Mouse (Mus musculus) embryonic facial prominence, embryonic 12.5 days (tissue): ENCODE data around the gene Ccdc182. TPM values are rescaled to one million over a fixed set of nuclear protein-coding genes. Genes with fewer than 3 reads are reported as not detected.

Experiments used
- ATAC-seq: fragments of 200-750 bp; cut with Nextera tagmentation; 2 replicates; pipeline ENCODE4 v1.8.0; 2017; ENCODE audit not compliant: insufficient number of reproducible peaks, insufficient read depth, low FRiP score, low TSS enrichment
- H3K27ac ChIP-seq: fragments of 300-500 bp; sonication (generic); 2 replicates; pipeline ENCODE4 v1.5.1; 2016; ENCODE audit warnings: mild to moderate bottlenecking
- H3K27me3 ChIP-seq: fragments of 300-500 bp; sonication (generic); 2 replicates; pipeline ENCODE4 v1.6.1; 2016; ENCODE audit warnings: mild to moderate bottlenecking, moderate library complexity
- H3K36me3 ChIP-seq: fragments of 300-500 bp; sonication (generic); 2 replicates; pipeline ENCODE4 v1.6.1; 2016; ENCODE audit warnings: mild to moderate bottlenecking
- H3K4me1 ChIP-seq: fragments of 300-500 bp; sonication (generic); 2 replicates; pipeline ENCODE4 v1.6.1; 2016
- H3K4me2 ChIP-seq: fragments of 300-500 bp; sonication (generic); replicated peaks from 2 replicates; pipeline ENCODE4 v1.6.1; 2016; ENCODE audit warnings: mild to moderate bottlenecking, moderate library complexity
- H3K4me3 ChIP-seq: fragments of 300-500 bp; sonication (generic); 2 replicates; pipeline ENCODE4 v1.5.1; 2016; ENCODE audit warnings: mild to moderate bottlenecking
- H3K9ac ChIP-seq: fragments of 300-500 bp; sonication (generic); 2 replicates; pipeline ENCODE4 v1.6.1; 2016; ENCODE audit warnings: mild to moderate bottlenecking, moderate library complexity
- H3K9me3 ChIP-seq: fragments of 300-500 bp; sonication (generic); 2 replicates; pipeline ENCODE4 v1.6.1; 2016; ENCODE audit warnings: mild to moderate bottlenecking, moderate library complexity
- WGBS: fragments of 180-500 bp; shearing (Covaris S2); methylation state at CpG from one replicate; pipeline ENCODE4 v1.1.7; 2016; 5-methylcytosine and 5-hydroxymethylcytosine counted together
- polyA plus RNA-seq: library from polyadenylated mRNA; unstranded; fragments of >200 nt; fragmentation: Nextera tagmentation; extraction: Ambion mirVana; gene quantifications from 2 replicates; pipeline ENCODE4 v1.2.1, GENCODE M21; 2016

Ccdc182 gene
- polyA plus RNA-seq, 1 experiment from 2014 or later: 0.93 TPM

- H3K9me3 ChIP-seq: peaks cover 3% of the 10 kb centered on the region; the same call in 1 of the 2 replicates
- no peaks in the 10 kb centered on the region for H3K4me1 ChIP-seq
- 81% methylated on average over 5 of the region's 5 CpGs for WGBS
- H3K4me2 ChIP-seq: no peak overlapping the region
- no peak for ATAC-seq
- no peak overlapping the region for H3K4me3 ChIP-seq
- H3K9ac ChIP-seq: no peak overlapping the region
- no peaks in the 10 kb centered on the region for H3K27me3 ChIP-seq
- no peaks in the 10 kb centered on the region for H3K36me3 ChIP-seq
- H3K27ac ChIP-seq: no peak overlapping the region
Observed at GRCm38 (mm10) chr11:88264889-88265288, 29.0 kb upstream of the Ccdc182 start.

DNA sequence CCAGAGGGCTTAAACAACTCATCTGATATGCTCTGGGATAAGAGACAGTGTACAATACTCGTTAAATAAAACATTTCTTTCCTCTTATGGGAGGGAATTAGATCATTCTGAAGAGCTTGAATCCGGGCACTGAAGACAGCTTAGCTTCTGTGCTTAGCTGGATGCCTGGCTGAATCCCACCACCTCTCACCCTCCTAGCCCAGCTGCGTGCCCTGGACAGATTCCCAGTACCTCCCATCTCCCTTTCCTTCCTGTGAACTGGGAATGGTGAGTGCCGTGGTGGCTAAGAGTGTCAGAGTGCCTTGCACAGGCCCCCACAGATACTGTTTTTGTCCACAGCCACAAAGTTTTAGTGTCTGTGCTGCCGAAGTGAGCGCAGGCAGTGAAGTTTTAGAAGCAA, 27.5 kb upstream of the Ccdc182 start:
- Histone ChIP-seq H3K9ac (no peak overlapping the region), H3K36me3 (no peaks in the 10 kb centered on the region), H3K4me2 (no peak overlapping the region), H3K9me3 (no peaks in the 10 kb centered on the region), H3K4me3 (no peak overlapping the region), H3K27me3 (no peaks in the 10 kb centered on the region), H3K27ac (no peak overlapping the region), H3K4me1 (no peaks in the 10 kb centered on the region)
- WGBS: 70% methylated on average over 6 of the region's 6 CpGs
- no peak for ATAC-seq

GRCm38 (mm10) chr11:88271870-88272269, 22.0 kb upstream of the Ccdc182 start:
- no peak for ATAC-seq
- Histone ChIP-seq H3K4me3 (no peak overlapping the region), H3K9me3 (no peaks in the 10 kb centered on the region), H3K4me2 (no peak overlapping the region), H3K4me1 (peaks cover 24% of the 10 kb centered on the region), H3K27me3 (no peaks in the 10 kb centered on the region), H3K9ac (no peak overlapping the region), H3K36me3 (no peaks in the 10 kb centered on the region), H3K27ac (no peak overlapping the region)
- 59% methylated on average over 3 of the region's 3 CpGs for WGBS

GRCm38 (mm10) chr11:88274111-88274879, 19.6 kb upstream of the Ccdc182 start:
- Histone ChIP-seq H3K27ac (peak overlapping the region; percentile 17; the same call in 1 of the 2 replicates), H3K9me3 (no peaks in the 10 kb centered on the region), H3K9ac (no peak overlapping the region), H3K4me2 (no peak overlapping the region), H3K4me1 (peaks cover 24% of the 10 kb centered on the region), H3K27me3 (no peaks in the 10 kb centered on the region), H3K36me3 (no peaks in the 10 kb centered on the region), H3K4me3 (no peak overlapping the region)
- ATAC-seq: no peak
- 56% methylated on average over 23 of the region's 23 CpGs for WGBS

DNA sequence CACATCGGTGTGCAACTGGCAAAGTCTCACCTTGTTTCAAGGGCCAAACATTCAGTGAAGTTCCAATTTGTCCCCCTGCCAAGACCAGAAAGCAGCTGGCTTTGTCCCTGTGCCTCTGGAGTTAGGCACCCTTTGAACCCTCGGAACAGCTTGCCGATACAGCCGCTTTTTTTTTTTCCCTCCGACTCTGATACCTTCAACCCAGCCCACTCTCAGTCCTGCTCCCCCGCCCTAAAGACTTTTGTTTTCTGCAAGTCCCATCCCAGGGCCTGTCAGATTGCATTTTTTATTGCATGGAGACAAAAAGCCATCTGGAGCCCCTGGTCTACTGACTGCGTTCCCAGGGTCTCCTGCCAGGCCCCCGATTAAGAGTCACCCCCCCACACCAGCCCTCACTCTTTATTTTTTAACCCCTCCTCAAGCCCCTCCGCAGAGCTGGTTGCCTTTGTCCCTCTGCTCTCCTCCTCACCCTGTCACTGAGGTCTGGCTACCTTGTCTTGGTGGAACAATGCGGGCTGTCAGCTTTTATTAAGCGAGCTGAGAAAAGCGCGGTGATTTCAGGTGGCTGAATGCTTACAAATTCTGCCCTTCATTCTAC, 18.9 kb upstream of the Ccdc182 start:
- H3K27ac ChIP-seq: peak overlapping the region; percentile 78
- no peaks in the 10 kb centered on the region for H3K9me3 ChIP-seq
- H3K4me2 ChIP-seq: peak overlapping the region; percentile 30
- peak; percentile 48; the same call in 1 of the 2 replicates for ATAC-seq
- 19% methylated on average over 13 of the region's 13 CpGs for WGBS
- no peak overlapping the region for H3K4me3 ChIP-seq
- peak overlapping the region; percentile 7; the same call in 1 of the 2 replicates for H3K9ac ChIP-seq
- H3K4me1 ChIP-seq: peaks cover 24% of the 10 kb centered on the region
- H3K36me3 ChIP-seq: no peaks in the 10 kb centered on the region
- H3K27me3 ChIP-seq: no peaks in the 10 kb centered on the region

GRCm38 (mm10) chr11:88275949-88276348, 17.9 kb upstream of the Ccdc182 start:
- H3K27ac ChIP-seq: peak overlapping the region; percentile 78; the same call in 1 of the 2 replicates
- no peak overlapping the region for H3K4me3 ChIP-seq
- no peaks in the 10 kb centered on the region for H3K27me3 ChIP-seq
- H3K4me2 ChIP-seq: no peak overlapping the region
- no peak overlapping the region for H3K9ac ChIP-seq
- no peak for ATAC-seq
- H3K36me3 ChIP-seq: no peaks in the 10 kb centered on the region
- peaks cover 24% of the 10 kb centered on the region for H3K4me1 ChIP-seq
- 63% methylated on average over 6 of the region's 6 CpGs for WGBS
- no peaks in the 10 kb centered on the region for H3K9me3 ChIP-seq

DNA sequence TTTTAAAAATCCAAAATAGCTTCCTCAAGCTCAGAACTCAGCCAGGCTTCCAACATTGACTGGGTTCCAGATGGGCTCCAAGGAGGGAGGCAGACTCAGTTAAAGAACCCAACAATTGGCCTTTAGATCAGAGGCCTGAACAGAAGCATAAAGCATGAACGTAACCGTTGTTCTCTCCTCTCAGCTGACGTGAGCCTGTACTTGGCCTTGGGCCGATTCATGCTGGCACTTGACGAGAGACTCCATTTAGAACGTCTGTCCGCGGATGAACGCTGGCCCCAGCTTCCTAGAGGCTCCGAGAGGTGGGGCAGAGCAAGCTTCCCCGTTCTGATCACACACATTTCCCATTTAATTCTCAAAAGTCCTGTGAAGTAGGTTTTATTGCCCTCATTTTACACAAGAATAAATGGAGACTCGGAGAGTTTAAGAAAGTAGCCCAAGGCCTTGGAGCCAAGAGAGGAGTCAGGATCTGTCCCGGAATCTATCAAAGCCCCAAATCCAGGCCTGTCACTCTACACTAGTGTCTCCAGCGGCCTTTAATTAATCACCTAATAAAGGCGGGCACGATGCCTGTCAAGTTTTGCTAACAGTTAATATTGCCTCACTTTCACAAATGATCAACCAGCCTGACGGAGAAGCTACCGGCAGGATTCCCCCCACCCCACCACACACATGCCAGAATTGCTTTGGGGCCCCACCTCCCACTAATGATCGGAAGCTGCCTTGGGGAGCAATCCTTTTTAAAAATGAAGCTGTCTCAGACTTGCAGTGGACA, 17.1 kb upstream of the Ccdc182 start:
- Histone ChIP-seq H3K27me3 (no peaks in the 10 kb centered on the region), H3K9ac (no peak overlapping the region), H3K4me1 (peaks cover 24% of the 10 kb centered on the region), H3K4me3 (no peak overlapping the region), H3K27ac (peak overlapping the region; percentile 78; the same call in 1 of the 2 replicates), H3K36me3 (no peaks in the 10 kb centered on the region), H3K4me2 (no peak overlapping the region), H3K9me3 (no peaks in the 10 kb centered on the region)
- WGBS: 55% methylated on average over 19 of the region's 19 CpGs
- no peak for ATAC-seq

GRCm38 (mm10) chr11:88279006-88279405, 14.9 kb upstream of the Ccdc182 start:
- H3K36me3 ChIP-seq: no peaks in the 10 kb centered on the region
- H3K27ac ChIP-seq: no peak overlapping the region
- peaks cover 24% of the 10 kb centered on the region for H3K4me1 ChIP-seq

DNA sequence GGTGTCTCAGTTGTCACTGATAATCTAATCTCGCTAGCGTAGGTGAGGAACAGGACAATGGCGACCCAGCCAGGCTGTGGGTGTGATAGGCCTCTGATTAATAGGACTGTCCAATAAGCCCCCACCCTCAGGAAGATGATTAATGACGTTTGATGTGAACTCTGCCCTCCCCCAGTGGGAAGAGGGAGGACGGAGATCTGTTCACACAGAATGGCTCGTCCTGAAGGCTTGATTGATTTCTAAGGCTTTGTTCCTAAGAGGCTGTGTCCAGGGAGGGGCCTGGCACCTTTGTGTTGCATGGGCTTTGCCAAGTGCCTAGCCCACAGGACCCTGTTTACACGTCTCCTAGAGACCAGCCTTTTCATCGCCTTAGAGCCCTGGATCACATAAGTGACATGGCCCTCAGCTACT, 13.4 kb upstream of the Ccdc182 start:
- Histone ChIP-seq H3K4me1 (peaks cover 12% of the 10 kb centered on the region), H3K9ac (no peak overlapping the region), H3K27ac (no peak overlapping the region), H3K4me2 (no peak overlapping the region), H3K4me3 (no peak overlapping the region), H3K36me3 (no peaks in the 10 kb centered on the region), H3K9me3 (no peaks in the 10 kb centered on the region), H3K27me3 (no peaks in the 10 kb centered on the region)
- ATAC-seq: no peak
- WGBS: 62% methylated on average over 8 of the region's 8 CpGs

More at GRCm38 (mm10) chr11:88279006-88279405, 14.9 kb upstream of the Ccdc182 start:
- no peak for ATAC-seq
- H3K27me3 ChIP-seq: no peaks in the 10 kb centered on the region
- no peaks in the 10 kb centered on the region for H3K9me3 ChIP-seq
- no peak overlapping the region for H3K4me3 ChIP-seq
- 40% methylated on average over 4 of the region's 4 CpGs for WGBS
- no peak overlapping the region for H3K9ac ChIP-seq
- no peak overlapping the region for H3K4me2 ChIP-seq

GRCm38 (mm10) chr11:88281428-88282119, 12.3 kb upstream of the Ccdc182 start:
- H3K9ac ChIP-seq: no peak overlapping the region
- no peaks in the 10 kb centered on the region for H3K27me3 ChIP-seq
- H3K27ac ChIP-seq: no peak overlapping the region
- WGBS: 72% methylated on average over 8 of the region's 8 CpGs
- no peak for ATAC-seq
- H3K36me3 ChIP-seq: no peaks in the 10 kb centered on the region
- no peak overlapping the region for H3K4me2 ChIP-seq
- H3K4me3 ChIP-seq: no peak overlapping the region
- H3K4me1 ChIP-seq: 0 out of 2 replicates have a peak, but pooled peaks cover under 1% of the 10 kb centered on the region
- H3K9me3 ChIP-seq: no peaks in the 10 kb centered on the region

- H3K9ac ChIP-seq: no peak overlapping the region
- no peaks in the 10 kb centered on the region for H3K9me3 ChIP-seq
- no peak overlapping the region for H3K4me2 ChIP-seq
- H3K27ac ChIP-seq: no peak overlapping the region
- no peaks in the 10 kb centered on the region for H3K36me3 ChIP-seq
- H3K4me1 ChIP-seq: no peaks in the 10 kb centered on the region
- 95% methylated on average over 2 of the region's 2 CpGs for WGBS
- no peak for ATAC-seq
- H3K27me3 ChIP-seq: no peaks in the 10 kb centered on the region
- no peak overlapping the region for H3K4me3 ChIP-seq
Observed at GRCm38 (mm10) chr11:88282516-88282915, 11.3 kb upstream of the Ccdc182 start.
